13 mouse cellular contexts compared by ENCODE assay signal in the genomic region with DNA sequence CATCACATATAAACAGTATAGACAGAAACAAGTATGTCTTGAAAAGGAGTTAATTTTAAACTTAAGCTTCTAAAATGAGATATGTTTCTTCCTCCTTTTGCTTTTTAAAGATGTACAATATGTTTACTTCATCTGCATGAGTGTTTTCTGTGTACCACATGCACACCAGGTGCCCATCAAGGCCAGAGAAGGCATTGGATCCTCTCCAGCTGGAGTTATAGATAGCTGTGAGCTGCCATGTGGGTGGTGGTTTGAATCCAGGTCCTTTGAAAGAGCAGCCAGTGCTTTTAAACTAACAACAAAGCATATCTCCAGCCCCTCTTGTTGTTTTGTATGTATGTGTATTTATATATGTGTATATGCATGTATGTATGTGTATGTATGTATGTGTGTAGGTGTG. TPM values are rescaled to one million over a fixed set of nuclear protein-coding genes. Genes with fewer than 3 reads are reported as not detected.
"Had no signal": no experiment of that assay in that cellular context is flagged by ENCODE, and none has a peak within 500 bp of the region (broad histone marks: within the 10 kb centered on the region; RNA-seq: fewer than 3 reads in every experiment).

No protein-coding gene starts in this region.

- DNase-seq: retina, postnatal 1 day; right cerebral cortex, adult 18-20 months; right cerebral cortex, postnatal 14 days; right cerebral cortex, postnatal 25 days; right cerebral cortex, postnatal 4 days; spleen, adult 18-20 months; thymus, adult 18-20 months; thymus, adult 2 months; thymus, postnatal 14 days; thymus, postnatal 25 days; thymus, postnatal 36 days; thymus, postnatal 4 days had no signal

RNA-seq across cellular contexts. Expression of gene Il17d, which starts 28.4 kb away (rescaled TPM):
- total RNA-seq: neutrophil, adult 5-6 weeks had no signal
